Mouse (Mus musculus): Measurements from ENCODE around the gene Vmn1r155.
"Not testable (repeated sequence)": the region's sequence is repeated elsewhere in the genome, so short reads cannot be mapped to it uniquely, and the experiment has no call there.

Vmn1r155 gene

GRCm38 (mm10) chr7:22657718-22658117 is at the start of gene Vmn1r155:
Vmn1r155 (plus strand) TSS chr7:22658018.
- DNase-seq (ENCODE audit: low spot score), result not testable (repeated sequence)

- DNase-seq (ENCODE audit: low spot score), result not testable (repeated sequence)
These were observed 34.4 kb downstream of the Vmn1r155 start, which contains the start of gene Gm8693 for GRCm38 (mm10) chr7:22692217-22692616. Gm8693 (minus strand) TSS chr7:22692317.

Data from testis, postnatal 10 days (tissue).